Mouse (Mus musculus) hematopoietic stem cell, adult 5-6 weeks (primary cell): ENCODE data around the gene Krt78. TPM values are rescaled to one million over a fixed set of nuclear protein-coding genes. Genes with fewer than 3 reads are reported as not detected.
A peak's percentile ranks its signal among the peaks of the same experiment; 100 is the strongest.
"Not testable (repeated sequence)": the region's sequence is repeated elsewhere in the genome, so short reads cannot be mapped to it uniquely, and the experiment has no call there.

Experiments
- ATAC-seq, 2 experiments: fragments of 125-278 bp in 1 of 2; replicated peaks in 1 of 2; 2 replicates each; pipeline ENCODE4 v1.8.0; 2016 to 2017; ENCODE audit warnings: inconsistent platforms in 2 of 2, mild to moderate bottlenecking in 2 of 2, moderate number of reproducible peaks in 2 of 2, low read depth in 1 of 2, moderate TSS enrichment in 1 of 2; ENCODE audit not compliant: low FRiP score in 2 of 2, poor library complexity in 2 of 2, severe bottlenecking in 2 of 2, insufficient read depth in 1 of 2, low TSS enrichment in 1 of 2
- total RNA-seq: library from RNA; stranded (forward); fragments of 172-1452, 232-1000 nt; gene quantifications from 2 replicates; pipeline ENCODE4 v1.2.3, GENCODE M21; 2017

Gene Krt78
- total RNA-seq = not detected in 2 replicates

GRCm38 (mm10) chr15:101954187-101954586 is at the start of gene Krt78:
Gene Krt78 (minus strand): TSS chr15:101954287.
- ATAC-seq = no peak

DNA sequence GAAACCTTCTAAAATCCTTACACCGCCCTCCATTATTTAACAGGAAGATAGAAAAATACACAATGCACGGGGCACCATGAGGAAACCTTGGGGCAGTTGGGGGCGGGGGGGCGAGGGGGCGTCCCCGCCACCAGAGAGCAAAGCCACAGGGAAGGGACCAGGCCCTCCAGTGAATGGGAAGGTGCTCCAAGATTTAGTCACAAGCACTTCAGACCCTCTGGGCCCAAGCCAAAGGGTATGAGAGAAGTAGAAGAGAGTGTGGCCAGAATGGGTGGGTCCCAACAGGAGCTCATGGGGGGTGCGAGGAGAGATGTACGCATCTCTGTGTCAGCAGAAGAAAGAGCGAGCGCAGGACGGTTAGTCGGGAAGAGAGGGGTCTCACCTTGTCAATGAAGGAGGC is 49.4 kb upstream of the Krt78 start:
- ATAC-seq = no peak

DNA sequence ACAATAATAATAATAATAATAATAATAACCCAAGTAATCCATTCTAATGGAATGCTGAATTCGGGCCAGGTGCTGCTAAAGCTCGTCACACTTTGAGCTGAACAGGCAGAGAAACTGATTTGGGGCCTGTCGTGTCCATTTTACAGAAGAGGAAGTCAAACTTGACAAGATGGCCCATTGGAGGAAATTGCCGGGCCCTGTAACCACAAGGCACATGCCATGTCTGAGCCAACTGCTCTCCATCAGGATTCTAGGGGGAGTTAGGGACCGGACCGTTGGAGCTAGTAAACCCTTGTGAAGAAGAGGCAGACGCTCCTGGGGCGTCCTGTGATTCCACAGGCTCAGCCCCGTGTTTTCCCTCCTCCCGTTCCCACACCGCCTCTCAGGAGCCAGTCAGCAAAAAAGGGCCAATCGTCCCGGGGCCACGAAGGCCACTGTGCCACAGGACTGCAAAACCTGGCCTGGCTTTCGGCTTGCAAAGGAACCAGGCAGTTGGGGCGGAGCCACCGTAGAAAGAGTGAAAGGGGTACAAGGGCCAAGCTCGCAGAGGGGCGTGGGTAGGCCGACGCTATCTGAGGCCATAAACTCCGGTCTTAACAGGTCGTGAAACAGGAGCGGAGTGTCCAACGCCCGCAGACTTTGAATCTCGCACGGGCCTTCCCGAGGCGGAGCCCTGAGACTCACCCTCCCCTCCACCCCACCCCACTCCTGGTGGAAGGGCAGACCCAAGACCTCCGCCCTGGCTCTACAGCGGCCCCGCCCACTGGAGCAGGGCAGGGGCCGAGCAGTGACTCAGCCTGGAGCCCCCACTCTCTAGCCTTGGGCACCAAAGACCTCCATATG is 48.8 kb upstream of the Krt78 start:
- peak; percentile 72 to 85 for ATAC-seq

- ATAC-seq = no peak
Observed at GRCm38 (mm10) chr15:101999676-102000335, 45.7 kb upstream of the Krt78 start.

DNA sequence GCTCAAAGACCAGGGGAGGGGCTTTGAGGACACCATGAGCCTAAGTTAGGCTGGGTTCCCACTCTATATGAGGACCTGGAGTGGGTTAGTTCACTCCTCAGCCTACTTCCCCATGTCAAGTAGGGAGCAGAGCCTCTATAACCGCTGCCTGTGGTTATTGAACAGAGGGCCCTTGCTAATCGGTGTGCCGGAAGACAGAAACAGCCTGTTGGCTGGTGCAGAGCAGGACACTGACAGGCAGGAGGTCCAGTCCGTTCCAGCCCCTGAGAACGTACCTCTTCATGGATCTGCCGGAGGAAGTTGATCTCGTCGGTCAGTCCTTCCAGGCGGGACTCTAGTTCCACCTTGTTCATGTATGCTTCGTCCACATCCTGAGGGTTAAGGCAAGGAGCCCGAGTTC is 45.1 kb upstream of the Krt78 start:
- peak in 1 of 2 experiments; percentile 35; a peak in 2 of 4 replicates for ATAC-seq

- not testable (repeated sequence) for ATAC-seq
Observed at GRCm38 (mm10) chr15:101996450-101997078, 42.5 kb upstream of the Krt78 start.

- no peak for ATAC-seq
Observed at GRCm38 (mm10) chr15:101995484-101996236, 41.6 kb upstream of the Krt78 start.

- no peak for ATAC-seq
Observed at GRCm38 (mm10) chr15:101994365-101994764, 40.3 kb upstream of the Krt78 start.

DNA sequence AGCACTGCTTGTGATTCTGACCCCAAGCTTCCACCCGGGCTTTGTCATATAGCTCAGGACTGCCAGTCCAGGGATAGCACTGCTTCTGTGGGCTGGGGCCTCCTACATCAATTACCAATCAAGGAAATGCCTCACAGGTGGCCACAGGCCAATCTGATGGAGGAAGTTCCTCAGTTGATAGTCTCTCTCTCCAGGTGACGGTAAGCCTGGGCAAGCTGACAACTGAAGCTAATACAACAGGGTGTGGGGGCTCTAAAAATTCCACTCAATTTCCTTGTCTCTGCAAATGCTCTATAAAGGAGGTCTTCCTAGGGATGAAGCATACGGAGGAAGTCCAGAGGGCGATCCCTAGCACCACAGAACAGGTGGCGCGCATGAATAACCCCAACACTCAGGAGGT is 36.9 kb upstream of the Krt78 start:
- no peak for ATAC-seq

DNA sequence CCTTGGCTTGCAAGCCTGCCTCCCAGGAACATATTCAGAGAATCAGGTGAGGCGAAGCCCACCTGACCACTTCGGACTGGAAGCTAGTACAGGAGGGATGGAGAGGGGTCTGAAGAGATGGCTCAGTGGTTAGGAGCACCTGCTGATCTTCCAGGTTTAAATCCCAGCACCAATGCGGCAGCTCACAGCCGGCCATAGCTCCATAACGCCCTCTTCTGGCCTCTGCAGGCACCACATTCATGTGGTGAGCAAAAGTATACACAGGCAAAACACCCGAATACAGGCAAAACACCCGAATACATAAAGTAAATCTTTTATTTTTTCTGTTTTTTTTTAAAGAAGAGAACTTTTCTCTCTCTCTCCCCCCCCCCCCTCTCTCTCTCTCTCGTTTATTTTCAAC is 34.6 kb upstream of the Krt78 start:
- no peak for ATAC-seq

- ATAC-seq = peak; percentile 42 to 51; a peak in 2 of 4 replicates
Observed at GRCm38 (mm10) chr15:101988119-101988518, 34.0 kb upstream of the Krt78 start.

- no peak for ATAC-seq
Observed at GRCm38 (mm10) chr15:101984746-101985145, 30.7 kb upstream of the Krt78 start.

DNA sequence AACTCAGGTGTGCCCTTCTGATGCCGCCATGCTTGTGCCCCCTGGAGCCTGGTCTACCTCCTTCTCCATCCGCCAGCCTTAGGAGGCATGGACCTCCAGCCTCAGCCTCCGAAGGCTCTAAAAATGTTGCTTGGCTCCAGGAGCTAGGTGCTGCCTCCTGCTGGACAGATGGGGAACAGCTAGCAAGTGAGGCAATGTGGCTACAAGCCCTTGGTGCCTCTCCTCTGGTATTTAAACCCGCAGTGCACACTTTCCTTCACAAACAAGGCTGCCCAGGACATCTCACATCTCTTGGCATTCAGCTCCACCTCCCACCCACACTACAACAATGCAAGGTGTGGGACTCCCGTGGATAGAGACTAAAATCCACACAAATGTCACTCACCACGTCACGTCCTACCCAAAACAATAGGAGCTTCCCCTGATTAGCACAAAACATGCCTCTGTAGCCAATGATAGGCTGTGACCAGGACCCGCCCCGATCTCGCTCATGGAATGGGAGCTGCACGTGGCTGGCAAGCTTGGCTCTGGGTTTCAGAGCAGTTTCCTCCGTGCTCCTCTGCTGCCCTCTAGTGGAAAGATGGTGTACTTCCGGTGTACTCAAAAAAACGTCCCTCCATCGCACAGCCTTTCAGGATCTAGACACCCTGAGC is 30.0 kb upstream of the Krt78 start:
- peak; percentile 93 to 97 for ATAC-seq

- no peak for ATAC-seq
Observed at GRCm38 (mm10) chr15:101983315-101983948, 29.3 kb upstream of the Krt78 start.

- no peak for ATAC-seq
Observed at GRCm38 (mm10) chr15:101980849-101981248, 26.8 kb upstream of the Krt78 start.

- peak; percentile 47 to 67 for ATAC-seq
Observed at GRCm38 (mm10) chr15:101977043-101977726, 23.1 kb upstream of the Krt78 start.
